ENCODE assay signal across 9 mouse cellular contexts in genomic region chr14:60738434-60738938, GRCm38 (mm10). TPM values are rescaled to one million over a fixed set of nuclear protein-coding genes. Genes with fewer than 3 reads are reported as not detected.
DNase-seq lines count a peak whose midpoint lies in the region; ATAC-seq and TF ChIP-seq lines count a peak whose summit lies in the region.
"Had no signal": no experiment of that assay in that cellular context is flagged by ENCODE, and none has a peak within 500 bp of the region (broad histone marks: within the 10 kb centered on the region; RNA-seq: fewer than 3 reads in every experiment).

No protein-coding gene starts in this region.

- H3K36me3 ChIP-seq in heart, embryonic 10.5 days = 0 out of 2 replicates have a peak, but pooled peaks cover 4% of the 10 kb centered on the region
- H3K36me3 ChIP-seq: G1E had no signal

- H3K27me3 ChIP-seq in heart, embryonic 10.5 days (ENCODE audit: insufficient read depth, poor library complexity, severe bottlenecking) = no peaks in the 10 kb centered on the region

- no peak for TF ChIP-seq POLR2A in bone marrow, adult 2 months (IDR thresholded peaks at IDR 0.05; ENCODE audit: borderline replicate concordance, control insufficient read depth, low read depth, low read length)

- intact Hi-C loops in heart, postnatal 10 days (cut with DNase I) = no loop called here

- no peak for DNase-seq in heart, embryonic 10.5 days (ENCODE audit: low spot score)
- DNase-seq in heart, postnatal 10 days = no peak
- no peak for DNase-seq in adipocyte (ENCODE audit: low spot score)
- no peak for DNase-seq in right cerebral cortex, postnatal 10 days (ENCODE audit: low spot score in 2 of 2)

- peaks cover 96% of the 10 kb centered on the region for H3K4me1 ChIP-seq in heart, embryonic 10.5 days
- peaks cover 22% of the 10 kb centered on the region for H3K4me1 ChIP-seq in bone marrow, adult 2 months (ENCODE audit: control insufficient read depth, insufficient read depth, low read length)

- H3K9me3 ChIP-seq in heart, embryonic 10.5 days = no peaks in the 10 kb centered on the region
- H3K9me3 ChIP-seq: G1E had no signal

- peak; percentile 59 for ATAC-seq in inflammation-experienced regulatory T-cells, adult 6 months
- peak; percentile 42 for ATAC-seq in megakaryocyte progenitor cell, adult 5-6 weeks (replicated peaks; ENCODE audit: poor library complexity)
- no peak for ATAC-seq in frontal cortex, adult (ENCODE audit: low TSS enrichment)

- no peak overlapping the region for H3K4me3 ChIP-seq in heart, embryonic 10.5 days
- H3K4me3 ChIP-seq in bone marrow, adult 2 months (replicated peaks; ENCODE audit: control insufficient read depth, low read depth, low read length) = peak overlapping the region; percentile 11

- WGBS in heart, embryonic 10.5 days = 56% methylated on average over 10 of the region's 10 CpGs
- 4% methylated on average over 10 of the region's 10 CpGs for WGBS in bone marrow, adult 2 months

- peak overlapping the region; percentile 93 for H3K27ac ChIP-seq in heart, embryonic 10.5 days
- peak overlapping the region; percentile 90 for H3K27ac ChIP-seq in bone marrow, adult 2 months (ENCODE audit: control insufficient read depth, insufficient read depth, low read depth, low read length, poor library complexity)

- no peak for TF ChIP-seq CTCF in bone marrow, adult 2 months (IDR thresholded peaks at IDR 0.05; ENCODE audit: control insufficient read depth, insufficient read depth, low read length)

RNA-seq across cellular contexts. Expression of gene C1qtnf9, which starts 29.4 kb away (rescaled TPM):
- 0.10 and 0.13 TPM in 2 replicates for polyA plus RNA-seq in heart, embryonic 10.5 days (2016; fragmentation: Nextera tagmentation; extraction: Ambion mirVana)
- total RNA-seq in heart, postnatal 10 days (2021) = 10 to 100 TPM; 36.4 to 38.2 TPM
- polyA plus RNA-seq in bone marrow, adult 2 months (2011; ENCODE audit: insufficient read depth, insufficient read length, low replicate concordance, missing spikeins) = 0.68 TPM in 1 of 2 replicates, not detected in the other
- under 1 TPM in 1 of 3 experiments, not detected in 2; 0.30 TPM for polyA plus RNA-seq in inflammation-experienced regulatory T-cells, adult 6 months (2017; shearing (Covaris generic))
- not detected in 2 replicates for total RNA-seq in megakaryocyte progenitor cell, adult 5-6 weeks (2015)
- not detected in 2 replicates for total RNA-seq in megakaryocyte progenitor cell, adult 5-6 weeks (2017)
- polyA plus RNA-seq: G1E had no signal

RNA-seq across cellular contexts. Expression of gene Mipep, which starts 45.9 kb away (rescaled TPM):
- polyA plus RNA-seq in heart, embryonic 10.5 days (2016; fragmentation: Nextera tagmentation; extraction: Ambion mirVana) = 24.7 and 24.9 TPM in 2 replicates
- 10 to 100 TPM; 51.3 to 52.6 TPM for total RNA-seq in heart, postnatal 10 days (2021)
- polyA plus RNA-seq in bone marrow, adult 2 months (2011; ENCODE audit: insufficient read depth, insufficient read length, low replicate concordance, missing spikeins) = 3.1 and 3.4 TPM in 2 replicates
- 1 to 10 TPM; 1.7 to 2.1 (median 1.9) TPM for polyA plus RNA-seq in inflammation-experienced regulatory T-cells, adult 6 months (2017; shearing (Covaris generic))
- 15.8 and 20.6 TPM in 2 replicates for total RNA-seq in megakaryocyte progenitor cell, adult 5-6 weeks (2015)
- 23.1 and 24.2 TPM in 2 replicates for total RNA-seq in megakaryocyte progenitor cell, adult 5-6 weeks (2017)
